Mouse (Mus musculus): Measurements from ENCODE around the gene Rfesd.

- TF ChIP-seq GATA1 (IDR thresholded peaks at IDR 0.05; ENCODE audit: low read length), result peak; percentile 98
- TF ChIP-seq TAL1 (IDR thresholded peaks at IDR 0.05; ENCODE audit: low read length), result no peak
Measured at GRCm38 (mm10) chr13:76017465-76017864, 1.1 kb downstream of the Rfesd start.
